Mouse (Mus musculus): Measurements from ENCODE around the gene Tet2. TPM values are rescaled to one million over a fixed set of nuclear protein-coding genes. Genes with fewer than 3 reads are reported as not detected.
A peak's percentile ranks its signal among the peaks of the same experiment; 100 is the strongest.
"Not testable (repeated sequence)": the region's sequence is repeated elsewhere in the genome, so short reads cannot be mapped to it uniquely, and the experiment has no call there.

Tet2 gene
- 59.1 and 62.6 TPM in 2 replicates for polyA plus RNA-seq (2011; ENCODE audit: insufficient read depth, insufficient read length, low read depth, missing spikeins)

- no peaks in the 10 kb centered on the region for H3K36me3 ChIP-seq (ENCODE audit: control insufficient read depth, insufficient read depth, low read length, poor library complexity, severe bottlenecking)
- H3K9me3 ChIP-seq (replicated peaks; ENCODE audit: control insufficient read depth, insufficient read depth, low read length, poor library complexity, severe bottlenecking): no peaks in the 10 kb centered on the region
- H3K4me1 ChIP-seq (ENCODE audit: control insufficient read depth, insufficient read depth, low read length): peaks cover 2% of the 10 kb centered on the region
- peak within 1 kb of the TSS; percentile 97 for H3K4me3 ChIP-seq (ENCODE audit: low read depth, low read length)
- no peaks in the 10 kb centered on the region for H3K27me3 ChIP-seq (ENCODE audit: control insufficient read depth, insufficient read depth, low read length, poor library complexity, severe bottlenecking)
- peak within 1 kb of the TSS; percentile 57 for H3K27ac ChIP-seq (ENCODE audit: insufficient read depth, low read length)
- H3K9ac ChIP-seq (ENCODE audit: low read depth, poor library complexity, severe bottlenecking): peak within 1 kb of the TSS; percentile 94
- no peak for TF ChIP-seq POLR2A (IDR thresholded peaks at IDR 0.05; ENCODE audit: insufficient read depth, low read length)
- no peak for TF ChIP-seq CTCF (IDR thresholded peaks at IDR 0.05; ENCODE audit: low read depth, low read length)
- no peak for TF ChIP-seq EP300 (IDR thresholded peaks at IDR 0.05; ENCODE audit: insufficient read depth, low read depth, low read length)
These were observed at the start of gene Tet2 for GRCm38 (mm10) chr3:133544551-133545303. Gene Tet2 (minus strand): TSS chr3:133545139.

- not testable (repeated sequence) for H3K36me3 ChIP-seq (ENCODE audit: control insufficient read depth, insufficient read depth, low read length, poor library complexity, severe bottlenecking); H3K4me3 ChIP-seq (ENCODE audit: low read depth, low read length); H3K27ac ChIP-seq (ENCODE audit: insufficient read depth, low read length); H3K4me1 ChIP-seq (ENCODE audit: control insufficient read depth, insufficient read depth, low read length); H3K9me3 ChIP-seq (replicated peaks; ENCODE audit: control insufficient read depth, insufficient read depth, low read length, poor library complexity, severe bottlenecking); H3K9ac ChIP-seq (ENCODE audit: low read depth, poor library complexity, severe bottlenecking); H3K27me3 ChIP-seq (ENCODE audit: control insufficient read depth, insufficient read depth, low read length, poor library complexity, severe bottlenecking)
These were observed 48.1 kb upstream of the Tet2 start for GRCm38 (mm10) chr3:133592995-133593394.

- no peak overlapping the region for H3K27ac ChIP-seq (ENCODE audit: insufficient read depth, low read length)
These were observed 45.7 kb upstream of the Tet2 start for GRCm38 (mm10) chr3:133590506-133591152.

GRCm38 (mm10) chr3:133585010-133585409 lies 40.1 kb upstream of the Tet2 start:
- H3K27ac ChIP-seq (ENCODE audit: insufficient read depth, low read length): no peak overlapping the region
- TF ChIP-seq POLR2A (IDR thresholded peaks at IDR 0.05; ENCODE audit: insufficient read depth, low read length) (no peak), EP300 (IDR thresholded peaks at IDR 0.05; ENCODE audit: insufficient read depth, low read depth, low read length) (no peak), CTCF (IDR thresholded peaks at IDR 0.05; ENCODE audit: low read depth, low read length) (no peak)

More at GRCm38 (mm10) chr3:133590506-133591152, 45.7 kb upstream of the Tet2 start:
- H3K9me3 ChIP-seq (replicated peaks; ENCODE audit: control insufficient read depth, insufficient read depth, low read length, poor library complexity, severe bottlenecking): no peaks in the 10 kb centered on the region
- no peaks in the 10 kb centered on the region for H3K36me3 ChIP-seq (ENCODE audit: control insufficient read depth, insufficient read depth, low read length, poor library complexity, severe bottlenecking)
- no peak overlapping the region for H3K4me3 ChIP-seq (ENCODE audit: low read depth, low read length)
- no peaks in the 10 kb centered on the region for H3K4me1 ChIP-seq (ENCODE audit: control insufficient read depth, insufficient read depth, low read length)
- H3K9ac ChIP-seq (ENCODE audit: low read depth, poor library complexity, severe bottlenecking): no peak overlapping the region
- H3K27me3 ChIP-seq (ENCODE audit: control insufficient read depth, insufficient read depth, low read length, poor library complexity, severe bottlenecking): no peaks in the 10 kb centered on the region
- TF ChIP-seq POLR2A (IDR thresholded peaks at IDR 0.05; ENCODE audit: insufficient read depth, low read length) (no peak), CTCF (IDR thresholded peaks at IDR 0.05; ENCODE audit: low read depth, low read length) (no peak), EP300 (IDR thresholded peaks at IDR 0.05; ENCODE audit: insufficient read depth, low read depth, low read length) (no peak)

DNA sequence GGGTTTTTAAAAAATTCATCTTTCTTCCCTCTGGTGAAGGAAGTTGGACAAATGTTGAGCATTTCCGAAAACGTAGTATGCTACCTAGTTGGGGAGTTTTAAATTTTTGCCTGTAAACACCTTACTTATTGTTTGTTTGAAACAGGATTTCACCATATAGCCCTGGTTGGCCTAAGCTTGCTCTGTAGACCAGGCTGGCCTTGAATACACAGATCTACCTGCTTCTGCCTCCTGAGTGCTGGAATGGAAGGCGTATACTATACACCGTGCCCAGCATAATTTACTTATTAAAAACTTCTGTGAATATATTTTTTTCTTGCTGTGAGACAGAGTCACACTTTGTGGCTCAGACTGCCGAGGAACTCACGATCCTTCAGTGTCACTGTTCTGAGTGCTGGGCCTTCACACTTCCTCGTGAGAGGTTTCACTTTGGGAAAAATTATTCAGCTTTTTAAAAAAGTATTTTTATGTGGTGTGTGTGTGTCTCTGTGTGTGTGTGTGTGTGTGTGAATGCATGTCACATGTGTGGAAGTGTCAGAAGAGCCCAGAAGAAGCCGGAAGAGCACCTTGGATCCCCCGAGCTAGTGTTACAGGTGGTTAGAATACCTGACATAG lies 38.6 kb upstream of the Tet2 start:
- TF ChIP-seq POLR2A (IDR thresholded peaks at IDR 0.05; ENCODE audit: insufficient read depth, low read length) (no peak), CTCF (IDR thresholded peaks at IDR 0.05; ENCODE audit: low read depth, low read length) (no peak), EP300 (IDR thresholded peaks at IDR 0.05; ENCODE audit: insufficient read depth, low read depth, low read length) (no peak)

More at GRCm38 (mm10) chr3:133585010-133585409, 40.1 kb upstream of the Tet2 start:
- Histone ChIP-seq H3K9me3 (replicated peaks; ENCODE audit: control insufficient read depth, insufficient read depth, low read length, poor library complexity, severe bottlenecking) (no peaks in the 10 kb centered on the region), H3K4me3 (ENCODE audit: low read depth, low read length) (no peak overlapping the region), H3K9ac (ENCODE audit: low read depth, poor library complexity, severe bottlenecking) (no peak overlapping the region), H3K27me3 (ENCODE audit: control insufficient read depth, insufficient read depth, low read length, poor library complexity, severe bottlenecking) (no peaks in the 10 kb centered on the region), H3K4me1 (ENCODE audit: control insufficient read depth, insufficient read depth, low read length) (no peaks in the 10 kb centered on the region), H3K36me3 (ENCODE audit: control insufficient read depth, insufficient read depth, low read length, poor library complexity, severe bottlenecking) (no peaks in the 10 kb centered on the region)

GRCm38 (mm10) chr3:133582969-133583368 lies 38.0 kb upstream of the Tet2 start:
- no peaks in the 10 kb centered on the region for H3K4me1 ChIP-seq (ENCODE audit: control insufficient read depth, insufficient read depth, low read length)
- H3K27ac ChIP-seq (ENCODE audit: insufficient read depth, low read length): no peak overlapping the region
- no peaks in the 10 kb centered on the region for H3K27me3 ChIP-seq (ENCODE audit: control insufficient read depth, insufficient read depth, low read length, poor library complexity, severe bottlenecking)
- H3K36me3 ChIP-seq (ENCODE audit: control insufficient read depth, insufficient read depth, low read length, poor library complexity, severe bottlenecking): no peaks in the 10 kb centered on the region
- no peak overlapping the region for H3K4me3 ChIP-seq (ENCODE audit: low read depth, low read length)
- no peaks in the 10 kb centered on the region for H3K9me3 ChIP-seq (replicated peaks; ENCODE audit: control insufficient read depth, insufficient read depth, low read length, poor library complexity, severe bottlenecking)
- TF ChIP-seq EP300 (IDR thresholded peaks at IDR 0.05; ENCODE audit: insufficient read depth, low read depth, low read length) (no peak), CTCF (IDR thresholded peaks at IDR 0.05; ENCODE audit: low read depth, low read length) (no peak), POLR2A (IDR thresholded peaks at IDR 0.05; ENCODE audit: insufficient read depth, low read length) (no peak)
- H3K9ac ChIP-seq (ENCODE audit: low read depth, poor library complexity, severe bottlenecking): no peak overlapping the region

More for the DNA sequence above, 38.6 kb upstream of the Tet2 start:
- H3K27ac ChIP-seq (ENCODE audit: insufficient read depth, low read length): no peak overlapping the region
- no peaks in the 10 kb centered on the region for H3K4me1 ChIP-seq (ENCODE audit: control insufficient read depth, insufficient read depth, low read length)
- H3K36me3 ChIP-seq (ENCODE audit: control insufficient read depth, insufficient read depth, low read length, poor library complexity, severe bottlenecking): no peaks in the 10 kb centered on the region
- no peaks in the 10 kb centered on the region for H3K9me3 ChIP-seq (replicated peaks; ENCODE audit: control insufficient read depth, insufficient read depth, low read length, poor library complexity, severe bottlenecking)
- H3K9ac ChIP-seq (ENCODE audit: low read depth, poor library complexity, severe bottlenecking): no peak overlapping the region
- H3K27me3 ChIP-seq (ENCODE audit: control insufficient read depth, insufficient read depth, low read length, poor library complexity, severe bottlenecking): no peaks in the 10 kb centered on the region
- H3K4me3 ChIP-seq (ENCODE audit: low read depth, low read length): no peak overlapping the region
